Mouse (Mus musculus) heart, postnatal 25 days (tissue): ENCODE results near the gene Zfp74. TPM values are rescaled to one million over a fixed set of nuclear protein-coding genes. Genes with fewer than 3 reads are reported as not detected.

Source experiments
- DNase-seq: peaks from one replicate; pipeline ENCODE4 v3.0.0; 2022; ENCODE audit warnings: low spot score
- intact Hi-C: fragments of 180-260 bp; cut with DNase I; formaldehyde crosslinking; loops from one replicate; pipeline ENCODE4 v1.15.1; 2025
- total RNA-seq, 2 experiments: library from RNA; stranded (reverse); gene quantifications; 2 replicates each; pipeline ENCODE4 v1.2.3; 2021

Zfp74 gene
- total RNA-seq, 2 experiments from 2014 or later = 6.6 to 7.8 TPM

DNA sequence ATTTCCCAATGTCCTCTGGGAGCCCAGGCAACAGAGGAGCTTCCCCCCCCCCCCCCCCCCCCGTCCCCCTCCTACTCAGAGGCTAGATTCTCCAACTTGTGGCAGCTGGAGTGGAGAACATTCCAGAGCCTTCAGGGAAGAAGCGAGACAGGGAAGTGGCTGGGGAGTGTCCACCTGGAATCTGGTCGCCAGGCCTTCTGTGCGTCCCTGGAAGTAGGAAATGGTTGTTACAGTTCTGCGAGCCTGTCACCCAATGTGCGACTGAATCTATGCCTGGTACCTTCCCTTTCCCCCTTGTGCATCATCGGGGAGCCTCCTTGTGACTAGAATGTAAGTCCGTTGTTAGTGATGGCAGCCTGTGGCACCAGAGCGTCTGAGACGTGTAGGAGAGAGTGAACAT lies 2.4 kb upstream of the Zfp74 start:
- no peak for DNase-seq
- intact Hi-C loops = no loop called here

GRCm38 (mm10) chr7:29954731-29955130 lies 842 bp upstream of the Zfp74 start:
- intact Hi-C loops = loop anchor here (2.0 kb wide), 2 partner anchors 28 to 44 kb away; partner anchors contain the start of gene Zfp568
- no peak for DNase-seq

GRCm38 (mm10) chr7:29953086-29953485 lies 803 bp downstream of the Zfp74 start:
- no peak for DNase-seq
- intact Hi-C loops = no loop called here

DNA sequence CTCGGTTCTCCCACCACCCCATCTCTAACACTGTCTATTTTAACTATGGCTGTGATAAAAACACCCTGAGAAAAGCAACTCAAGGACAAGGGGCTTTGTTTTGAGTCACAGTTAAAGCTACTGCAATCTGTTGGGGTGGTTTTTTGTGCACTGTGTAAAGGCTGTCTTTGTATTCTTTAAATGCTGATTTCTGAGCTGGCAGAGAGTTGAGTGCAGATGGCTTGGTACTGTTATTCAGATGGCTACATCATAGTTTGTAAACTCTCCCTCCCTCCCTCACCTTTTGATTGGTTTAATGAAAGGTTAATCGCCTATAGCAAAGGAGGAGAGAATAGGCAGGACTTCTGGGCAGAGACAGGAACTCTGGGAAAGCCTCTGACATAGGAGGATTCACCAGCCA lies 9.7 kb downstream of the Zfp74 start:
- intact Hi-C loops = no loop called here
- DNase-seq = no peak

- DNase-seq = no peak
- intact Hi-C loops = no loop called here
These were observed 10.2 kb downstream of the Zfp74 start for GRCm38 (mm10) chr7:29943720-29944119.

- intact Hi-C loops = no loop called here
- DNase-seq = no peak
These were observed 11.1 kb downstream of the Zfp74 start for GRCm38 (mm10) chr7:29942740-29943139.

- intact Hi-C loops = no loop called here
- DNase-seq = no peak
These were observed 12.9 kb downstream of the Zfp74 start for GRCm38 (mm10) chr7:29941027-29941426.

DNA sequence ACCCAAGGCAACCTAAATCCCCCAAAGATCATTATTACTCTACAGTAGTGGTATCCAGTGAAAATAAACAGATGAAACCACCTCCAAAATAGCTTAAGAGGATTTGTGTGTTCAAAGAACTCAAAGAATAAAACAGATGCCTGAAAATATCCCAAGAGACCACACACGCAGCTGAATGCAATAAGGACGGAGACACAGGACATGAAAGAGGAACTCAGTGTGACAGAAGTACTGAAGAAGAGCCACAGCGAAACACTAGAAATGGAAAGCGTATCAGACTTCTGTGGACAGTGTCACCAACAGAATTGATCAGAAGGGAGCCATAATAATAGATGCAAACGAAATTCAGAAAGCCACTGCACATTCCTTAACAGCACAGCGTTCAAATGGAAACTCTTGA lies 15.0 kb downstream of the Zfp74 start:
- no peak for DNase-seq
- intact Hi-C loops = no loop called here

GRCm38 (mm10) chr7:29922780-29923179 lies 31.1 kb downstream of the Zfp74 start:
- intact Hi-C loops = no loop called here
- DNase-seq = no peak

GRCm38 (mm10) chr7:29921439-29922093 lies 32.3 kb downstream of the Zfp74 start:
- intact Hi-C loops = no loop called here
- no peak for DNase-seq

DNA sequence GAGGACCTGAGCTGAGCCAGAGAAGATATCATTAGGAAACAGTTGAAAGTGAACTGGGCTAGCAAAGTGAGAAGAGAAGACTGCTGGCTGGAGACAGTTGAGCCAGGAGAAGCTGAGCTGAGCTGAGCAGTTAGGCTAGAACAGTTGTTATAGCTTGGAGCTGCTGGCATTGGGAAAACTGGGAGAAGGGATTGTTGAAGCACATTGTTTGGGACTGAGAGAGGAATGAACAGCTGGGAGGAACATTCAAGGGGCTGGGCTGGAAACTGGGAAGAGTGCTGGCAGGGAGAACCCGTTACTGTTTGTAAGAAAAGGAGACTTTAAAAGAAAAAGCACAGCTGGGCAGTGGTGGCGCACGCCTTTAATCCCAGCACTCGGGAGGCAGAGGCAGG lies 35.8 kb downstream of the Zfp74 start:
- no peak for DNase-seq
- intact Hi-C loops = no loop called here

DNA sequence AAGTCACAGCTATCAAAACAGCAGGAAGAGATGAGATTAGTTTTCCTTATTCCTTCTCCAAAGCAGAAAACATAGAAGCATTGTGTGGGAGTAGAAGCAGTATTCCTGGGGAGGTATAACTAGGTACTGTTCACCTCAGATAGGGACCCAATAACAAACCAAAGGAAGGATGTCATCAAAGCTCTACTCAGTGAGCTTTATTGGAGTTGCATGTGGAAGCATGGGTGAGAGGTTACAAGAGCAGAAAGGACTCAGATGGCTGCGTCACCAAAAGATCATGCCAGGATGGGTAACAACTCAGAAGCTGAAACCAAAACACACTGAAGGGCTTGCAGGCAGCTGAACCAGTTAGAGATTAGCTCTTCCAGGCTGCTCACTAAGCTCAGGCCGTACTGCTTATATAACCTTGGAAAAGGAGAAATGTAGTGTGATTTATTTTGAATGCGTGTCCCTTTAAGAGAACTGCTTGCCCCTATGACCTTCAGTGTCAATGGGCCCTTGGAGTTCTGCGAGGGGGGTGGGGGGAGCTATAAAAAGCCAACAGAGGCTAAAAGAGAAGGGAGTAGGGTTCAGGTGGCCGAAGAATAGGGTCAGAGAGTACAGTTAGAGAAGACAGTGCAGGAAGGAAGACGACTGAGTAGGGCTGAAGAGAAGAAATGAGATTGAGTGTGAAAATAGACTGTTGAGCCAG lies 36.4 kb downstream of the Zfp74 start:
- intact Hi-C loops = no loop called here
- DNase-seq = no peak

- intact Hi-C loops = loop anchor here (5.0 kb wide), 1 partner anchor 145 kb away; the partner anchor contains the start of gene Zfp84
- no peak for DNase-seq
These were observed 41.7 kb downstream of the Zfp74 start for GRCm38 (mm10) chr7:29912172-29912571.

DNA sequence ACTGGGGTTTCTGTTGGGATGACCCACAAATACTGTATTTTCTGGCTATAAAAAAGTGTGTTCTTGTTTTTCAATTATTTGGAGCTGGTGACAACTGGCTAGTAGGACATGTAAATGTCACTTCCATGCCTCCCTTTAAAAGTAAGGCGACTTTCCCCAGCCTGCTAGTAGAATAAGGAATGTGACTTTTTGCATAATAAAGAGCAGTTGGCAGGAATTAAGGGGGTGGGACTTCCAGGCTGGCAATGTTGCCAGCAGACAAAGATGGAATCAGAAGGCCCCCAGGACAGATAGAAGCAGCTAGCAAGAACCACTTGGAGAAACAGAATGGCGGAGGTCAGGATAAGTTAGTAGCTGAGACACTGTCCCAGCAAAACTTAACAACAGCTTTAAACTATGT lies 43.6 kb downstream of the Zfp74 start:
- no peak for DNase-seq
- intact Hi-C loops = loop anchor here (2.0 to 5.0 kb wide), 2 partner anchors 45 to 143 kb away; partner anchors contain the start of genes Zfp74 and Zfp84

GRCm38 (mm10) chr7:29908130-29908950 lies 45.5 kb downstream of the Zfp74 start, which contains the start of gene Zfp383:
Gene Zfp383 (plus strand): TSS chr7:29908223.
- DNase-seq = peak; percentile 66
- intact Hi-C loops = loop anchor here (2.0 to 5.0 kb wide), 3 partner anchors 74 to 144 kb away; partner anchors contain the start of genes Zfp14, Zfp568 and Zfp790

- intact Hi-C loops = loop anchor here (5.0 kb wide), 2 partner anchors 90 to 145 kb away; partner anchors contain the start of genes Zfp14 and Zfp790
- DNase-seq = no peak
These were observed 46.7 kb downstream of the Zfp74 start for GRCm38 (mm10) chr7:29907206-29907605.

GRCm38 (mm10) chr7:29906682-29907058 lies 47.2 kb downstream of the Zfp74 start:
- no peak for DNase-seq
- intact Hi-C loops = loop anchor here (5.0 kb wide), 2 partner anchors 89 to 146 kb away; partner anchors contain the start of genes Zfp14 and Zfp790

DNA sequence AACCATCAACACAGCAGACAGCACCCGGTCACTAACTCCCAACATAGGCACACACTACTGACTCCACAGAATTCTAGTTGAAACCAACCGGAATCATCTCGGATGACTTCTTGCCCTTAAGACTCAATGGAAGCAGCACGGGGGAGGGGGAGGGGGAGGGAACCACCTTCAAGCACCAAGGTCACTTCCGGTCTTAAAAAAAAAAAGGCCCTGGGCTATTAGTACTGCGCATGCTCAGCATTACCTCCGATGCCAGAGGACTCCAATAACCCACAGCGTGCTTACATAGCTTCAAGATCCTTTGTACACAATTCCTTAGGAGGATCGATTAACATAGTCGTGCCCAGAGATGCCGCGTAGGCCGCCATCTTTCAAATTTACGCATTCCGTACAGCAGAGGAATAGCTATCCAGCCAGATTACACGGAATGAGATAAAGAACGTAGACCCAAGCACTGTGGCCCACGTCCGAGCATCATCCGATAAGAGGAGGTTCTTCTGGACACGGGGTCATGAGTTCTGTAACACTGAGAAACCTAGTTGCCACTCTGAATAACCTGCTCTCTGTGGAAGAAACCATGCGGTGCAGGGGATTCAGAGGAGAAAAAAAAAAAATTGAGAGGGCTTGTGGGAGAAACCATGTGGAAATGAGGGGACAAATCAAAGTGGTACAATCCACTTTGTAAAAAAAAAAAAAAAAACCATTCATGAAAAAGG lies 47.8 kb downstream of the Zfp74 start, which contains the start of gene Zfp27:
Zfp27 (minus strand) TSS at position 607 of the 716 bp plus-strand sequence.
- DNase-seq = peak; percentile 38
- intact Hi-C loops = loop anchor here (5.0 kb wide), 2 partner anchors 89 to 146 kb away; partner anchors contain the start of genes Zfp14 and Zfp790

- intact Hi-C loops = loop anchor here (5.0 kb wide), 1 partner anchor 42 kb away; no protein-coding TSS in a partner anchor
- no peak for DNase-seq
These were observed 49.8 kb downstream of the Zfp74 start for GRCm38 (mm10) chr7:29904101-29904500.
